Comparison of ENCODE assay signal across 9 mouse cellular contexts in the genomic region with DNA sequence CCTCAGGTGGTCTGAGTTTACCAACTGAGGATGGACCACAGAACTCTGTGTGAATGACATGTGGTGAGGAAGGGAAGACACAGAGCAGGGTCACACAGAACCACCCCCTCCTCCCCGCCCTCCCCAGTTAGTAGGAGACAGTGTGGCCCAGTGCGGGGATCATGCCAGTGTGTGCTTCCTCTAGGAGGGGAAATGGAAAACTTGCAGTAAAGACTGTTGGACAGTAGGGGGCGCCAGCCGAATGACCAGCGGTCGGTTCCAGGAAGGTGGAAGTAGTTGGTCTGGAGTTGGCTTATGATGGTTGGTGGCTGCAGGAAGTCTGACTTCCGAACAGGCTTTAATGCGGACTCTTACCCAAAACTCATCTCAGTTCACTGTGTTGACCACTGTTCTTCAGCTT.
A peak's percentile ranks its signal among the peaks of the same experiment; 100 is the strongest.
DNase-seq lines count a peak whose midpoint lies in the region; ATAC-seq and TF ChIP-seq lines count a peak whose summit lies in the region.
"Had no signal": no experiment of that assay in that cellular context is flagged by ENCODE, and none has a peak within 500 bp of the region (broad histone marks: within the 10 kb centered on the region; RNA-seq: fewer than 3 reads in every experiment).

No protein-coding gene starts in this region.

- peak; percentile 53 to 58 for DNase-seq in cerebellum, postnatal 10 days
- no peak for DNase-seq in cerebellum, adult 11 months
- peak; percentile 42 for DNase-seq in right cerebral cortex, postnatal 4 days
- DNase-seq in right cerebral cortex, adult 18-20 months: no peak
- peak; percentile 65 for DNase-seq in kidney, postnatal 14 days
- DNase-seq in lung, postnatal 36 days: peak; percentile 70

- no peak for TF ChIP-seq POLR2A in testis, adult 2 months (IDR thresholded peaks at IDR 0.05; ENCODE audit: control insufficient read depth, low read depth, low read length)

- TF ChIP-seq CTCF in testis, adult 2 months (IDR thresholded peaks at IDR 0.05; ENCODE audit: control insufficient read depth, insufficient read depth, insufficient replicate concordance, low read depth, low read length): peak; percentile 95

- no peaks in the 10 kb centered on the region for H3K27me3 ChIP-seq in testis, adult 2 months (ENCODE audit: control insufficient read depth, insufficient read depth, low read length)
- H3K27me3 ChIP-seq: stomach, embryonic 15.5 days had no signal

- H3K27ac ChIP-seq in testis, adult 2 months (ENCODE audit: control insufficient read depth, insufficient read depth, low read depth, low read length): no peak overlapping the region
- H3K27ac ChIP-seq: stomach, embryonic 15.5 days had no signal

- peak; percentile 34; the same call in 1 of the 2 replicates for ATAC-seq in erythroblast, adult 5-6 weeks (replicated peaks; ENCODE audit: low FRiP score, poor library complexity, severe bottlenecking)

- H3K36me3 ChIP-seq in testis, adult 2 months (ENCODE audit: control insufficient read depth, insufficient read depth, low read length): no peaks in the 10 kb centered on the region
- H3K36me3 ChIP-seq: stomach, embryonic 15.5 days had no signal

- no peak overlapping the region for H3K4me3 ChIP-seq in testis, adult 2 months (ENCODE audit: control insufficient read depth, low read depth, low read length)
- H3K4me3 ChIP-seq: stomach, embryonic 15.5 days had no signal

- no peaks in the 10 kb centered on the region; the same call in 1 of the 2 replicates for H3K4me1 ChIP-seq in testis, adult 2 months (ENCODE audit: control insufficient read depth, insufficient read depth, low read length)
- H3K4me1 ChIP-seq: stomach, embryonic 15.5 days had no signal

Comparison
In these comparisons a context has a peak if more than half of its experiments do, and no peak if none do; other contexts are left out.
1. DNase-seq: peak in cerebellum, postnatal 10 days (2 of 2), right cerebral cortex, postnatal 4 days (single experiment), kidney, postnatal 14 days (single experiment) and lung, postnatal 36 days (single experiment); none in cerebellum, adult 11 months (single experiment) and right cerebral cortex, adult 18-20 months (single experiment).